Mouse (Mus musculus): ENCODE results near the gene Nucb2. TPM values are rescaled to one million over a fixed set of nuclear protein-coding genes. Genes with fewer than 3 reads are reported as not detected.

Gene Nucb2
- polyA plus RNA-seq, 1 experiment from 2014 or later, result 121 TPM

- H3K36me3 ChIP-seq (ENCODE audit: inconsistent target), result no peaks in the 10 kb centered on the region
- no peaks in the 10 kb centered on the region for H3K79me2 ChIP-seq (ENCODE audit: inconsistent target)
- H3K4me3 ChIP-seq (ENCODE audit: inconsistent target), result no peak overlapping the region
- WGBS (ENCODE audit: missing documents), result 77% methylated on average over 4 of the region's 4 CpGs
- H3K27ac ChIP-seq, result no peak overlapping the region
Observed at GRCm38 (mm10) chr7:116496760-116497159, 7.4 kb upstream of the Nucb2 start.

DNA sequence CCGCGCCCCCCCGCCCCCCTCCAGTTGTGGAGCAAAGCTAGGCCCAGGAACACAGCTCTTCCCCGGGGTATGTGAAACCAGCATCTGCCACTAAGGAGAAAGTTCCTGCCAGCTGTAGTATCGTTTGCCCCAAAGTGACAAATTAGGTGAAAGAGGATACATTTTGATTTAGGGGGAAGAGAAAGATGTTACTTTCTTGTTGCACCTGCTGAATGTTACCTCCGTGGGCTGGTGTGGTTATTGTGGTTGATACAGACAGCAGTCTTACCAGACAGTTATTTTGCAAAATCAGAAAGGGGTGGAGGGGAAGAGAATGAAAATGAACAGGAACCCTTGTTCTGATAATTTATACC, 625 bp downstream of the Nucb2 start:
- 0% methylated on average over 5 of the region's 6 CpGs for WGBS (ENCODE audit: missing documents)
- Histone ChIP-seq H3K36me3 (ENCODE audit: inconsistent target) (peaks cover 1% of the 10 kb centered on the region; the same call in 1 of the 2 replicates), H3K4me3 (ENCODE audit: inconsistent target) (peak overlapping the region; percentile 76), H3K79me2 (ENCODE audit: inconsistent target) (peaks cover 16% of the 10 kb centered on the region; the same call in 1 of the 2 replicates), H3K27ac (peak overlapping the region; percentile 39)

GRCm38 (mm10) chr7:116514030-116514429, 9.9 kb downstream of the Nucb2 start:
- Histone ChIP-seq H3K79me2 (ENCODE audit: inconsistent target) (no peaks in the 10 kb centered on the region), H3K36me3 (ENCODE audit: inconsistent target) (peaks cover 10% of the 10 kb centered on the region; the same call in 1 of the 2 replicates), H3K4me3 (ENCODE audit: inconsistent target) (no peak overlapping the region), H3K27ac (no peak overlapping the region)
- WGBS (ENCODE audit: missing documents), result 89% methylated on average over 5 of the region's 5 CpGs

DNA sequence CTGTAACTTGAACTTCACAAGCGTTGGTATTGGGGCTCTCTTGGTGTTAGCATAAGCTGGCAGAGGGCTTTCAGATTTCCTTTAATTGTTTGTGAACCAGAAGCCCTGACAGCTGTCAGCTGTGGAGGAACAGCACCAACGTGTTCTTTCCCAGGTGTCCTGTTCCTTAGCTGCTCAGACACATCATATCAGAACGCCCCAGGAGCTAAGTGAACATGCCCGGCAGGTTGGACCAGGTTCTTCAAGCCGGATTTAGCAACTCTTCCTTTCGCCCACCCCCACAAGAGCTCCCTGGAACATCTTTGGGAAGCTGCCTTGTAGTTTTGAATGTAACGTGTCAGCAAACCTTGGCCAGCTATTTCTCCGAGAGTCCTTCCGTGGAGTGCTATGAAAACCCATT, 10.4 kb downstream of the Nucb2 start:
- peaks cover 10% of the 10 kb centered on the region; the same call in 1 of the 2 replicates for H3K36me3 ChIP-seq (ENCODE audit: inconsistent target)
- H3K27ac ChIP-seq, result no peak overlapping the region
- 88% methylated on average over 8 of the region's 9 CpGs for WGBS (ENCODE audit: missing documents)
- no peak overlapping the region for H3K4me3 ChIP-seq (ENCODE audit: inconsistent target)
- no peaks in the 10 kb centered on the region for H3K79me2 ChIP-seq (ENCODE audit: inconsistent target)

DNA sequence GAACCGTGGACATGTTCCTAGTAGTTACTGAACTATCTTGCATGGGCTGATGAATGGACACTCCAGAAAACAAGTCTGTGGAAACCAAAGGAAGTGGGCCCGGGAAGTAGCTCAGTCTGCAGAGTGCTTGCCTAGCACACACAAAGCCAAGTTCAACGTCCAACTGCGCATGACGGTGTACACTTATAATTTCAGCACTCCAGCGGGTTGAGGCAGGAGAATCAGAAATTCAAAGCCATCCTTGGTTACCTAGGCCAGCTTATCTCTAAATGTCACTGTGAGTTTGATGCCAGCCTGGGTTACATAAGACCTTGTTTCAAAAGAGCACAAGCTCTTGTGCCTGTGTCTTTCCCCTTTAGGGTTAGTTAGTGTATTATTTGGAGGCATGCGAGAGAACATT, 10.9 kb downstream of the Nucb2 start:
- 82% methylated on average over 7 of the region's 7 CpGs for WGBS (ENCODE audit: missing documents)
- H3K79me2 ChIP-seq (ENCODE audit: inconsistent target), result no peaks in the 10 kb centered on the region
- no peak overlapping the region for H3K4me3 ChIP-seq (ENCODE audit: inconsistent target)
- H3K27ac ChIP-seq, result no peak overlapping the region
- peaks cover 6% of the 10 kb centered on the region; the same call in 1 of the 2 replicates for H3K36me3 ChIP-seq (ENCODE audit: inconsistent target)

- Histone ChIP-seq H3K4me3 (ENCODE audit: inconsistent target) (no peak overlapping the region), H3K79me2 (ENCODE audit: inconsistent target) (no peaks in the 10 kb centered on the region), H3K27ac (no peak overlapping the region), H3K36me3 (ENCODE audit: inconsistent target) (no peaks in the 10 kb centered on the region; the same call in 1 of the 2 replicates)
- WGBS (ENCODE audit: missing documents), result 78% methylated on average over 13 of the region's 13 CpGs
Observed at GRCm38 (mm10) chr7:116515514-116516135, 11.5 kb downstream of the Nucb2 start.

GRCm38 (mm10) chr7:116517240-116517639, 13.1 kb downstream of the Nucb2 start:
- H3K27ac ChIP-seq, result no peak overlapping the region
- 89% methylated on average over 5 of the region's 5 CpGs for WGBS (ENCODE audit: missing documents)
- no peak overlapping the region for H3K4me3 ChIP-seq (ENCODE audit: inconsistent target)
- peaks cover 4% of the 10 kb centered on the region; the same call in 1 of the 2 replicates for H3K36me3 ChIP-seq (ENCODE audit: inconsistent target)
- H3K79me2 ChIP-seq (ENCODE audit: inconsistent target), result no peaks in the 10 kb centered on the region

DNA sequence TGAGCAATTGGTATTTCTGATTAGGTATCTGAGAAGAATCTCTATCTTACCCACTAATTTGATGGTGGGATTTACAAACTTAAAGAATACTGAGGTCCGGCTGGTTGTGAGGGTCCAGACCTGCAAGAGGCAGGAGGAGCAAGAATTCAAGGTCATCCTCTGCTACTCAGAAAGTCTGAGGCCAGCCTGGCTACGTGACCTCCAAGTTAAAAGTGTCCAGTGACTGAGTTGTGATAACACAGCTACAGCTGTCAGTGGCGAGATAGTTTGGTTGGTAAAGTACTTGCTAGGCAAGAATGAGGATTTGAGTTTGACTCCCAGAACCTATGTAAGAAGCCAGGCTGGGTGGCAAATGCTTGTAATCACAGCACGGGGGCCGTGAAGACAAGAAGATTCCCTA, 14.0 kb downstream of the Nucb2 start:
- Histone ChIP-seq H3K79me2 (ENCODE audit: inconsistent target) (no peaks in the 10 kb centered on the region), H3K4me3 (ENCODE audit: inconsistent target) (no peak overlapping the region), H3K36me3 (ENCODE audit: inconsistent target) (peaks cover 4% of the 10 kb centered on the region; the same call in 1 of the 2 replicates), H3K27ac (no peak overlapping the region)
- WGBS (ENCODE audit: missing documents), result 97% methylated on average over 5 of the region's 5 CpGs

- H3K36me3 ChIP-seq (ENCODE audit: inconsistent target), result peaks cover 4% of the 10 kb centered on the region; the same call in 1 of the 2 replicates
- no peak overlapping the region for H3K4me3 ChIP-seq (ENCODE audit: inconsistent target)
- H3K27ac ChIP-seq, result no peak overlapping the region
- H3K79me2 ChIP-seq (ENCODE audit: inconsistent target), result no peaks in the 10 kb centered on the region
- 75% methylated on average over 3 of the region's 3 CpGs for WGBS (ENCODE audit: missing documents)
Observed at GRCm38 (mm10) chr7:116519805-116520204, 15.6 kb downstream of the Nucb2 start.

DNA sequence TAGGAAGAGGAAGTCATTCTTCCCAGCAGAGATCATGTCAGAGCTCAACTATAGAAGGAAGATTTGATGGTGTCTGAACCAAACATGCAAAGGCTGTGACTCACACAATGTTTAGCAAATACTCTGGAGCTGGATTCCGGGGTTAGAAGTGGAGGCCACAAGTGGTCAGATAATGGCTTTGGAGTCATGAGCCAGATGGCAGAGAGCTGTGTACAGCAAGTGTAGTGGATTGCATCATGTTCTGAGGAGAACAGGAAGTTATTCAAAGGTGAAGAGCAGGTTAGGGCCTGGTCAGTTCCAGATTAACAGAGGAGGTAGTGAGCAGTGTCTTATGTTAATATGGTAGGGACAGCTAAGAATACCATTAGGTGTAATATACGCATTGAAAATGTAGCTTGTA, 20.4 kb downstream of the Nucb2 start:
- Histone ChIP-seq H3K27ac (no peak overlapping the region), H3K4me3 (ENCODE audit: inconsistent target) (no peak overlapping the region), H3K79me2 (ENCODE audit: inconsistent target) (no peaks in the 10 kb centered on the region), H3K36me3 (ENCODE audit: inconsistent target) (peaks cover 10% of the 10 kb centered on the region; the same call in 1 of the 2 replicates)
- WGBS (ENCODE audit: missing documents), result 84% methylated on average over 2 of the region's 2 CpGs

DNA sequence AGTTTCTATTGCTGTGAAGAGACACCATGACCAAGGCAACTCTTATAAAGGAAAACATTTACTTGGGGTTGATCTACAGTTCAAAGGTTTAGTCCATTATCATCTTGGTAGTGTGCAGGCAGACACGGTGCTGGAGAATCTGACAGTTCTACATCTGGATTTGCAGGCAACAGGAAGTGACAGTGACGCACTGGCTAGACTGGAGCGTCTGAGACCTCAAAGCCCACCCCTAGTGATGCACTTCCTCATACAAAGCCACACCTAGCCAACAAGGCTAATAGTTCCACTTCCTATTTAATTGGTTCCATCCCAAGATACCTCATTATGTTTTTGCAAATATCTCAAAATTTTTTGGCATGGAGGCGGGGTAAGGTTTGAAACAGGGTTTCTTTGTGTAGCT, 25.6 kb downstream of the Nucb2 start:
- Histone ChIP-seq H3K79me2 (ENCODE audit: inconsistent target) (no peaks in the 10 kb centered on the region), H3K27ac (no peak overlapping the region), H3K4me3 (ENCODE audit: inconsistent target) (no peak overlapping the region), H3K36me3 (ENCODE audit: inconsistent target) (peaks cover 6% of the 10 kb centered on the region; the same call in 1 of the 2 replicates)
- 35% methylated on average over 4 of the region's 4 CpGs for WGBS (ENCODE audit: missing documents)

DNA sequence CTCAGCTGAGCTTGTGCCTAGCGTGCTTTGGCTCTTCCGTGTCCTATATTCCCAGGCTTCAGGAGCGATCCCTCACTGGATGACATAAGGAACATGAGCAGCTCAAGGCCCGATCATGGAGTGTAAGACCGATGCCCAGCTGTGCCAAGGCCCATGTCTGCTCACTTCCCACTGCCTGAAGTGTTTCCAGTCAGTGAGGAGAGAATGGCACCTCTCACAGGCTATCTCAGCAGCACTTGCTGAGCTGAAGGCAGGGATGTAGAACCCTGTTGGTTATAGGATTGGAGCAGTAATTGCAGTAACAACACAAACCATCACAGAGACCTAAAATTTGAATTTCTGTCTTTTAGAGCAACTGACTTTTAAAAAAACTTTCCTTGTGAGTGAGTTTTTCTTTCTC, 26.3 kb downstream of the Nucb2 start:
- H3K27ac ChIP-seq, result no peak overlapping the region
- no peaks in the 10 kb centered on the region for H3K79me2 ChIP-seq (ENCODE audit: inconsistent target)
- WGBS (ENCODE audit: missing documents), result 96% methylated on average over 5 of the region's 5 CpGs
- H3K4me3 ChIP-seq (ENCODE audit: inconsistent target), result no peak overlapping the region
- H3K36me3 ChIP-seq (ENCODE audit: inconsistent target), result peaks cover 6% of the 10 kb centered on the region; the same call in 1 of the 2 replicates

DNA sequence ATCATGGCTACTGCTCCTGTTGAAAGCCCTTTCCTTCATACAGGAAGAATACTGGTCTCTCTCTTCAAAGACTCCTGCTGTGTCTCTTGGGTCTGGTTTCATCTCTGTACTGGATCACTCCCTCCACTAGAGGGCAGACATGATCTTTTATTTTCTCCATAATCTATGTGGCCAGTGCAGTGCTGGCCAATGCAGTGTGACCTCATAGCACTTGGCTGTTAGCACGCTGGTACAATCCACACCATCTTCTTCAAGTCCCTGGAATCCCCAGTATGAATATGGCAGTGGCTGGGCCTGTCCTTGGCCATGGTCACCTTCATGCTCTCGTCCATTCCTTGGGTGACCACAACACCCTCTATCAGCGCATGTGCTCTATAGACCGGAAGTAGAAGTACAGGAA, 27.1 kb downstream of the Nucb2 start:
- peaks cover 9% of the 10 kb centered on the region; the same call in 1 of the 2 replicates for H3K36me3 ChIP-seq (ENCODE audit: inconsistent target)
- no peak overlapping the region for H3K27ac ChIP-seq
- no peaks in the 10 kb centered on the region for H3K79me2 ChIP-seq (ENCODE audit: inconsistent target)
- 80% methylated on average over 4 of the region's 4 CpGs for WGBS (ENCODE audit: missing documents)
- no peak overlapping the region for H3K4me3 ChIP-seq (ENCODE audit: inconsistent target)

DNA sequence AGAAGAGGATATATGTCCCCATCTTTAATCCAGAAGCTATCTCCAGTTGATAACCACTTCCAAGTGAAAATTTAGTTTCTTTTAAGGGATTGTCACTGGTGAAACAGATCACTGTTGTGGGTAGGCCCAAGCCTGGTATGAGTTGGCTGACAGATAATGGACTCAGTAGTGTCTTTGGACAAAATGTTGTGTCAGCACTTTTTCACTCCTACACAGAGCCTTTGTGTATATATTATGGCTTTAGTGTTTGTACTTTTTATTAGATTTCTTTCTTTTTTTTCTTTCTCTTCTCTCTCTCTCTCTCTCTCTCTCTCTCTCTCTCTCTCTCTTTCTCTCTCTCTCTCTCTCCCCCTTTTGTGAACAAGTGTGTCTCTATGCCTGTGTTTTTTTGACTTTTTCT, 52.7 kb downstream of the Nucb2 start:
- no peak overlapping the region for H3K4me3 ChIP-seq (ENCODE audit: inconsistent target)
- no peak overlapping the region for H3K27ac ChIP-seq
- no peaks in the 10 kb centered on the region for H3K79me2 ChIP-seq (ENCODE audit: inconsistent target)
- H3K36me3 ChIP-seq (ENCODE audit: inconsistent target), result no peaks in the 10 kb centered on the region

DNA sequence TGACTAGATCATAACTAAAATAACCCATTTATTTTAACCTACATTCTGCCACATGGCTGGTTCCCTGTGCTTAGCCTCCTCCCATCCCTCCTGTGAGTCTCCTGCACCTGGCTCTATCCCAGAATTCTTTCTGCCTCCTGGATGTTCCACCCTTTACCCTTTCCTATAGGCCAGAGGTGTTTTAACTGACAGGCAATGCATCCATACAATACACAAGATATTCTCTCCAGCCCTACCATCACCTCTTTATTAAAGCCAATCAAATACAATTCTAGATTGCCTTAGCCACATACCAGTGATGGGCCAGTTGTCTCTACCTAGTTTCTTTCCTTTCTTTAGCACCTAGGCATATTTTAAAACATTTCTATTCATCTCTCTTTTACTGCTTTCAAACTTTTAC, 70.4 kb downstream of the Nucb2 start:
- Histone ChIP-seq H3K27ac (no peak overlapping the region), H3K79me2 (ENCODE audit: inconsistent target) (no peaks in the 10 kb centered on the region), H3K36me3 (ENCODE audit: inconsistent target) (no peaks in the 10 kb centered on the region), H3K4me3 (ENCODE audit: inconsistent target) (no peak overlapping the region)

Data from macrophage (primary cell).